Mouse (Mus musculus): ENCODE measurements at regions not wholly inside any gene's neighbourhood (a gene's known extent, or its start where the extent isn't known, plus 50 kb on each side); places are given as distances from the start of the nearest gene placed in this dataset.

DNA sequence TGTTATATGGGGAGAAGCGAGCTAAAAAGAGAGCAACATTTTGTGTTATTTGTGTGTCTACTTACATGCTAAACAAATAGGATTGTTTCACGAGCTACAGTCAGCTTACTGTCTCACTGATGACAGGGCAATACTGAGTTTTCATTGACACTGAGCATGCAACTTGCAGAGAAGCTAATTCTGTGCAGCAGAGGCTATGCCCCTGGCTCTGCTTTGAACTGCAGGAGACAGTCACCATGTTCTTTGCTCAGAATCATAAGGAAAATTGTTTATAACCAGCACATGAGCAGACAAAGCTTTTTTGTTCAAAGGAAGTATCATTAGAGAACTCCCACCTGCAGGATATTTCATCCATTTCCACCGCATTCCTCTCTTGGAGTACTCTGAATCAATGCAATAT is 280.8 kb upstream of the Gm9747 start:
- Histone ChIP-seq H3K4me1 (ENCODE audit: insufficient read depth, low read depth, low read length) (no peaks in the 10 kb centered on the region), H3K9me3 (ENCODE audit: low read length) (no peaks in the 10 kb centered on the region), H3K36me3 (ENCODE audit: insufficient read depth, low read length) (no peaks in the 10 kb centered on the region), H3K4me3 (ENCODE audit: low read depth, low read length) (no peak overlapping the region), H3K4me2 (replicated peaks; ENCODE audit: low read depth, low read length) (no peak overlapping the region), H3K27me3 (replicated peaks; ENCODE audit: insufficient read depth, low read length) (no peaks in the 10 kb centered on the region), H3K27ac (ENCODE audit: low read length) (no peak overlapping the region), H3K9ac (replicated peaks; ENCODE audit: low read depth) (no peak overlapping the region)
- ATAC-seq (no peak), DNase-seq (ENCODE audit: low spot score) (no peak)
- 57% methylated on average over 3 of the region's 3 CpGs for WGBS
- TF ChIP-seq CTCF (IDR thresholded peaks at IDR 0.05) (no peak), EP300 (IDR thresholded peaks at IDR 0.05) (no peak)

DNA sequence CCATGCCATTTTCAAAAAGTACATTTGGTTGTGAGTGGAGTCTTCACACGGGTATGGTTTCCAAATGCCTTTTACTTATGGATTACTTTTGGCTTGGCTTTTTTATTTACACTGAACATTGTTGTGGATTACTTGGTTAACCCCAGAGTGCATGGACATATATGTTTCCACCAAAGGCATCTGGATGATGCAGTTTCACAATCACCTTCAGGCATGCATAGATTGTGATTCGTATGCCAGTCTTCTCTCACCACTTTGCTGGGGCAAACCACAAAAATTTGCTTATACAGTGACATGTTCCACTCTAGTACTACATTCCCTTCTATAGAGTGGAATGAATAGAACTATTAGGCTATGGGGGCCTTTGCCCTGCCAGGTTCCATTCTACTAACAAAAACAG is 278.4 kb upstream of the Gm9747 start:
- DNase-seq (ENCODE audit: low spot score), result no peak
- Histone ChIP-seq H3K4me1 (ENCODE audit: insufficient read depth, low read depth, low read length) (no peaks in the 10 kb centered on the region), H3K36me3 (ENCODE audit: insufficient read depth, low read length) (no peaks in the 10 kb centered on the region), H3K4me3 (ENCODE audit: low read depth, low read length) (no peak overlapping the region), H3K27me3 (replicated peaks; ENCODE audit: insufficient read depth, low read length) (no peaks in the 10 kb centered on the region), H3K27ac (ENCODE audit: low read length) (no peak overlapping the region), H3K9ac (replicated peaks; ENCODE audit: low read depth) (no peak overlapping the region), H3K9me3 (ENCODE audit: low read length) (no peaks in the 10 kb centered on the region), H3K4me2 (replicated peaks; ENCODE audit: low read depth, low read length) (no peak overlapping the region)
- ATAC-seq, result no peak
- TF ChIP-seq EP300 (IDR thresholded peaks at IDR 0.05) (no peak), CTCF (IDR thresholded peaks at IDR 0.05) (no peak)
- 59% methylated on average over 2 of the region's 2 CpGs for WGBS

DNA sequence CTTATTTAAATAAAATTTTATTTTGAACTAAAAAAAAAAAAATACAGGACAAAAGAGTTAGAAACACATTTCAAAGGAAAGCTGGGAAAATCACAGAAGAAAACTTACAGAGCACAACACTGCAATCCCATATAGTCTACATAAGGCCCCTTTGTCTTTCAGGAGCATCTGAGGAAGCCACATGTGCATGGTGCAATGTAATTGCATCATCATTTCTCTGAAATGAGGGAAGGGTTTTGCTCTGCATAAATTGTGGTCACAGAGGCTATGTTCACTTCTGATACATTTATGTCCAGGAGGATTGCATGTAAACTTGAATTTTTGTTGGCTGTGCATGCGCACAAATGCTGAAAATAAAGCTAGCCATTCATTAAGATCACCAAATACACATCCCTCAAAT is 265.9 kb upstream of the Gm9747 start:
- TF ChIP-seq EP300 (IDR thresholded peaks at IDR 0.05), result no peak
- no peak for TF ChIP-seq CTCF (IDR thresholded peaks at IDR 0.05)
- H3K9me3 ChIP-seq (ENCODE audit: low read length), result no peaks in the 10 kb centered on the region

DNA sequence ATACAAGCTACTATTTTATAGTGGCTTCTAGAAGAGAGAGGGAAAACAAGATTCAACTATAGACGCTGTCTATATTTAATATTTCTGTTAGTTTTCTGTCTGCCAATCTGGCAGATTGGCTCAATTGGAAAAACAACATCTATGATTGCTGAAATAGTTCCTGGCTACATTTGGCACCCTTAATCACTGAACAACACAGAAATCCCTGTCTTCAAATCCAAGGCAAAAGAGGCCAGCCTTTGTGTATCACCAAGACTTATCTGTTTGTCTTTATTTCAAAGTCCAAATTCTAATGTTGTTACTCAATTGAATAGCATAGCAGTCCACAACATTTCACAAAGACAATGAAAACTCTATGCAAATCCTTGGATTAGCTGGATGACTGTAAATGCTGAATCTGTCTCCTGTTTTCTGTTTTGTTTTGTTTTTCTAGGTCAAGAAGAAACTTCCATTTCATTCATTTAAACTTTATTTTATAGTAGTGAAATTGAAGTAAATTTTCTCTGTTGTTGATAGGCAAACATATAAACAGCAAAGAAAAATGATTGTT is 265.1 kb upstream of the Gm9747 start:
- no peak overlapping the region for H3K9ac ChIP-seq (replicated peaks; ENCODE audit: low read depth)
- WGBS, result 70% methylated on average over 1 of the region's 1 CpGs
- no peak overlapping the region for H3K4me2 ChIP-seq (replicated peaks; ENCODE audit: low read depth, low read length)
- DNase-seq (ENCODE audit: low spot score) (no peak), ATAC-seq (no peak)
- H3K27ac ChIP-seq (ENCODE audit: low read length), result no peak overlapping the region
- no peaks in the 10 kb centered on the region for H3K4me1 ChIP-seq (ENCODE audit: insufficient read depth, low read depth, low read length)
- no peaks in the 10 kb centered on the region for H3K36me3 ChIP-seq (ENCODE audit: insufficient read depth, low read length)
- no peak overlapping the region for H3K4me3 ChIP-seq (ENCODE audit: low read depth, low read length)
- H3K9me3 ChIP-seq (ENCODE audit: low read length), result no peaks in the 10 kb centered on the region
- H3K27me3 ChIP-seq (replicated peaks; ENCODE audit: insufficient read depth, low read length), result no peaks in the 10 kb centered on the region
- TF ChIP-seq CTCF (IDR thresholded peaks at IDR 0.05) (no peak), EP300 (IDR thresholded peaks at IDR 0.05) (no peak)

More for the DNA sequence above, 265.9 kb upstream of the Gm9747 start:
- H3K4me2 ChIP-seq (replicated peaks; ENCODE audit: low read depth, low read length), result no peak overlapping the region
- no peak overlapping the region for H3K9ac ChIP-seq (replicated peaks; ENCODE audit: low read depth)
- H3K36me3 ChIP-seq (ENCODE audit: insufficient read depth, low read length), result no peaks in the 10 kb centered on the region
- H3K27ac ChIP-seq (ENCODE audit: low read length), result no peak overlapping the region
- H3K4me1 ChIP-seq (ENCODE audit: insufficient read depth, low read depth, low read length), result no peaks in the 10 kb centered on the region
- H3K27me3 ChIP-seq (replicated peaks; ENCODE audit: insufficient read depth, low read length), result no peaks in the 10 kb centered on the region
- no peak overlapping the region for H3K4me3 ChIP-seq (ENCODE audit: low read depth, low read length)
- DNase-seq (ENCODE audit: low spot score), result no peak
- ATAC-seq, result no peak
- WGBS, result 92% methylated on average over 1 of the region's 1 CpGs

DNA sequence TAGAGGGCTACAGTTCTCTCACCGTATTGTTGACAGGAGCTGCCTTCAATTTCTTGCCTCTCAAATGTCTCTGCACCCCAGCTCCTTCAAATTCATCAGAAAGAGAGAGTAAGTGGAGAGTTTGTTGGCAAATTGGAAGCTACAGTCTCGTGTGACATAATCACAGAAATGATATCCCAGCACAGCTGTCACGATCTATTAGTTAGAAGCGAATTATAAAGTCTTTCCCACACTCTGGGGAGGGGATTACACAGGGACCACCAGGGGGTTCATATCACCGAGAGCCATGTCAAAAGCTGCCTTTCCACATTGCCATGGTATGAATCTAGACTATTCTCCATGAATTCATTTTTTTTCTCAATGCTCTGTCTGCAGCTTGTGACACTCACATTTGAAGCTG is 260.3 kb upstream of the Gm9747 start:
- WGBS, result 76% methylated on average over 5 of the region's 5 CpGs
- ATAC-seq, result no peak
- no peak overlapping the region for H3K4me3 ChIP-seq (ENCODE audit: low read depth, low read length)

DNA sequence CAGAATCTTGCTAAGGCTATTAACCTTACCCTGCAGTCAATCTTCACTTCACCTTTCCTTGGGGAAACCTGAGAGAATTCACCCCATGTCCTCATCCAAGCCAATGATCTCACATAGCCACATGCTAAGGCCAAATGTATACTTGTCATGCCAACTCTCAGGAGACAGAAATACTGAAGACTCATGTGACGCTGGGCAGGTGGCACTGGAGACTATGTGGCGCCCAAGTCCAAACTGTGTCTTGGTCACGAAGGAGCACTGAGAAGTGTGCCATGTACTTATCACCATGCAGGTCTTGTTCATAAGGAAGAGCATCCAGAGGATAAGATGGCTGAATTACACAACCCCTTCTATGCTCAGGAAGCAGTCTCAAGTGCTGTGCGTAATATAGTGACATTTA is 259.4 kb upstream of the Gm9747 start:
- Histone ChIP-seq H3K4me3 (ENCODE audit: low read depth, low read length) (no peak overlapping the region), H3K9ac (replicated peaks; ENCODE audit: low read depth) (no peak overlapping the region), H3K4me1 (ENCODE audit: insufficient read depth, low read depth, low read length) (no peaks in the 10 kb centered on the region), H3K4me2 (replicated peaks; ENCODE audit: low read depth, low read length) (no peak overlapping the region), H3K9me3 (ENCODE audit: low read length) (no peaks in the 10 kb centered on the region), H3K27me3 (replicated peaks; ENCODE audit: insufficient read depth, low read length) (no peaks in the 10 kb centered on the region), H3K36me3 (ENCODE audit: insufficient read depth, low read length) (no peaks in the 10 kb centered on the region), H3K27ac (ENCODE audit: low read length) (no peak overlapping the region)
- DNase-seq (ENCODE audit: low spot score) (no peak), ATAC-seq (no peak)
- TF ChIP-seq EP300 (IDR thresholded peaks at IDR 0.05), result no peak
- TF ChIP-seq CTCF (IDR thresholded peaks at IDR 0.05), result no peak
- WGBS, result 84% methylated on average over 4 of the region's 4 CpGs

More for the DNA sequence above, 260.3 kb upstream of the Gm9747 start:
- no peaks in the 10 kb centered on the region for H3K9me3 ChIP-seq (ENCODE audit: low read length)
- no peak overlapping the region for H3K27ac ChIP-seq (ENCODE audit: low read length)
- no peak overlapping the region for H3K4me2 ChIP-seq (replicated peaks; ENCODE audit: low read depth, low read length)
- DNase-seq (ENCODE audit: low spot score), result no peak
- no peaks in the 10 kb centered on the region for H3K36me3 ChIP-seq (ENCODE audit: insufficient read depth, low read length)
- H3K9ac ChIP-seq (replicated peaks; ENCODE audit: low read depth), result no peak overlapping the region
- H3K4me1 ChIP-seq (ENCODE audit: insufficient read depth, low read depth, low read length), result no peaks in the 10 kb centered on the region
- no peak for TF ChIP-seq CTCF (IDR thresholded peaks at IDR 0.05)
- TF ChIP-seq EP300 (IDR thresholded peaks at IDR 0.05), result no peak
- no peaks in the 10 kb centered on the region for H3K27me3 ChIP-seq (replicated peaks; ENCODE audit: insufficient read depth, low read length)

DNA sequence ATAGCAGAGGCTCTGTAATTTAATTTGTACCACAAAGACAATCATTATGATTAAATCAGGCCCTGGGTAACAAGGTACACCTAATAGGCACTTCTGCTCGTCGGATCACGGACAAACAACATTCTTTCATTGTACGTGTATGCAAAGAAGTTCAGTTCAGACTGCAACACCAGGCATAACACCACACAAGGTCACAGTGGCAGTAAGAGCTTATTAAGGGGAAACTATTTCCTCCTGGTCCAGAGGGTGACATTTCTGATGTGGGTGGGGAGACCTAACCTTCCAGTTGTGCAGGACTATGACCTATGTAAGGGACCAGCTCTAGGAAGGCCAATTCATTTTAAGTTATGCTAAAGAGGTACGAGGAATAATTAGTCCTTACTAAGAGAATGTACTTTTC is 225.0 kb upstream of the Gm9747 start:
- TF ChIP-seq EP300 (IDR thresholded peaks at IDR 0.05), result no peak
- no peak for TF ChIP-seq CTCF (IDR thresholded peaks at IDR 0.05)
- H3K9me3 ChIP-seq (ENCODE audit: low read length), result no peaks in the 10 kb centered on the region
- no peak overlapping the region for H3K9ac ChIP-seq (replicated peaks; ENCODE audit: low read depth)
- H3K27me3 ChIP-seq (replicated peaks; ENCODE audit: insufficient read depth, low read length), result no peaks in the 10 kb centered on the region
- no peaks in the 10 kb centered on the region for H3K4me1 ChIP-seq (ENCODE audit: insufficient read depth, low read depth, low read length)
- no peaks in the 10 kb centered on the region for H3K36me3 ChIP-seq (ENCODE audit: insufficient read depth, low read length)
- no peak for ATAC-seq
- WGBS, result 60% methylated on average over 5 of the region's 5 CpGs
- no peak for DNase-seq (ENCODE audit: low spot score)
- no peak overlapping the region for H3K4me2 ChIP-seq (replicated peaks; ENCODE audit: low read depth, low read length)
- H3K4me3 ChIP-seq (ENCODE audit: low read depth, low read length), result no peak overlapping the region
- H3K27ac ChIP-seq (ENCODE audit: low read length), result no peak overlapping the region

All from lung, postnatal 0 days (tissue).